In the genomic region with DNA sequence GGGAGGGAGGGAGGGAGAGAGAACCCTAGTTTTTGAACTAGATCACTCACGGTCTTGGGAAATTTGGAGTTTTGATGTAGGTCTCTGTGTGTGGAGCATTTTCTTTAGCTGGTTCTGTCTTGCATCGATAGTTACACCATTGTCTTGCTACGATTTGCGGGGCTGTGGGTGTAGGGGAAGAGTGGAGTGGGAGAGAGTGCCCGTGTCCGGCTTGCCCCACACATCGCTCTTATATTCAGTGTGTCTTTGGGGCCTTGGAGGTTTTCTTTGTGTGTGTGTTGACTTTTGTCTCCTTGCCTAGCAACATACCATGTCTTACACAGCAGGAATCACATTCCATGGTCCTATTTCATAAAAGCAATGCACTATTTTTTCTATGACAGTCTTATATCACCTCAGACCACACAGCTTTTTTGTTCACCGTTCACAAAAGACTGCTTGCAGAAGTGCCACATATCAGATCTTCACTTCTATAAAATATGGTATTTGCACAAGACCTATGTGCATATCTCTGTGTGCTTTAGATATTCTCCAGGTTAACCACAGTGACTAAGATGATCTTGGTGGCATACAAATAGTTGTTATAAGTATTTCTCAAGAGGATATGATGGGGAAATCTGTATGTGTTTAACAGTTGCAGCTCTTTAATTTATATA, we compare ENCODE assay signal across 9 mouse cellular contexts. TPM values are rescaled to one million over a fixed set of nuclear protein-coding genes. Genes with fewer than 3 reads are reported as not detected.
DNase-seq lines count a peak whose midpoint lies in the region; ATAC-seq and TF ChIP-seq lines count a peak whose summit lies in the region.
"Had no signal": no experiment of that assay in that cellular context is flagged by ENCODE, and none has a peak within 500 bp of the region (broad histone marks: within the 10 kb centered on the region; RNA-seq: fewer than 3 reads in every experiment).

No protein-coding gene starts in this region.

- no peaks in the 10 kb centered on the region for H3K36me3 ChIP-seq in liver, embryonic 11.5 days (ENCODE audit: control insufficient read depth, insufficient read depth, low read length)
- no peaks in the 10 kb centered on the region for H3K36me3 ChIP-seq in embryonic facial prominence, embryonic 14.5 days (ENCODE audit: control insufficient read depth, insufficient read depth, low read length)
- H3K36me3 ChIP-seq in limb, embryonic 13.5 days = no peaks in the 10 kb centered on the region
- no peaks in the 10 kb centered on the region for H3K36me3 ChIP-seq in neural tube, embryonic 13.5 days

- H3K27me3 ChIP-seq in liver, embryonic 11.5 days (replicated peaks; ENCODE audit: control insufficient read depth, insufficient read depth, low read length) = no peaks in the 10 kb centered on the region
- no peaks in the 10 kb centered on the region for H3K27me3 ChIP-seq in embryonic facial prominence, embryonic 14.5 days (replicated peaks; ENCODE audit: control insufficient read depth, insufficient read depth, low read length)
- H3K27me3 ChIP-seq in limb, embryonic 13.5 days = no peaks in the 10 kb centered on the region; the same call in 1 of the 2 replicates
- H3K27me3 ChIP-seq in neural tube, embryonic 13.5 days = no peaks in the 10 kb centered on the region

- ATAC-seq in liver, embryonic 11.5 days (replicated peaks; ENCODE audit: low FRiP score) = peak; percentile 59
- ATAC-seq in embryonic facial prominence, embryonic 14.5 days (ENCODE audit: low read depth) = peak; percentile 47; the same call in 1 of the 2 replicates
- no peak for ATAC-seq in limb, embryonic 13.5 days (ENCODE audit: low FRiP score, low read depth)
- ATAC-seq in neural tube, embryonic 13.5 days (ENCODE audit: low read depth) = no peak

- H3K9ac ChIP-seq in liver, embryonic 11.5 days (ENCODE audit: low read depth, low read length) = no peak overlapping the region
- H3K9ac ChIP-seq in embryonic facial prominence, embryonic 14.5 days (ENCODE audit: low read depth, low read length) = peak overlapping the region; percentile 52; the same call in 1 of the 2 replicates
- H3K9ac ChIP-seq in limb, embryonic 13.5 days = no peak overlapping the region
- peak overlapping the region; percentile 60 for H3K9ac ChIP-seq in neural tube, embryonic 13.5 days

- intact Hi-C loops in left cerebral cortex, postnatal 36 days (cut with DNase I) = no loop called here
- intact Hi-C loops in left cerebral cortex, adult 2 months (cut with DNase I) = no loop called here

- peaks cover 5% of the 10 kb centered on the region for H3K4me1 ChIP-seq in liver, embryonic 11.5 days (replicated peaks; ENCODE audit: control insufficient read depth, insufficient read depth, low read length)
- no peaks in the 10 kb centered on the region for H3K4me1 ChIP-seq in embryonic facial prominence, embryonic 14.5 days (ENCODE audit: control insufficient read depth, insufficient read depth, low read length)
- 0 out of 2 replicates have a peak, but pooled peaks cover 4% of the 10 kb centered on the region for H3K4me1 ChIP-seq in limb, embryonic 13.5 days
- peaks cover 5% of the 10 kb centered on the region for H3K4me1 ChIP-seq in neural tube, embryonic 13.5 days (replicated peaks)

- H3K4me2 ChIP-seq in liver, embryonic 11.5 days = peak overlapping the region; percentile 60
- H3K4me2 ChIP-seq in embryonic facial prominence, embryonic 14.5 days (ENCODE audit: low read depth, low read length) = peak overlapping the region; percentile 54
- H3K4me2 ChIP-seq in limb, embryonic 13.5 days (replicated peaks) = peak overlapping the region; percentile 57
- H3K4me2 ChIP-seq in neural tube, embryonic 13.5 days = peak overlapping the region; percentile 57

- TF ChIP-seq CTCF in left cerebral cortex, adult 2 months (IDR thresholded peaks at IDR 0.05) = no peak

- H3K4me3 ChIP-seq in liver, embryonic 11.5 days (ENCODE audit: low read depth, low read length) = peak overlapping the region; percentile 33; the same call in 1 of the 2 replicates
- H3K4me3 ChIP-seq in embryonic facial prominence, embryonic 14.5 days (ENCODE audit: low read depth, low read length) = peak overlapping the region; percentile 28; the same call in 1 of the 2 replicates
- H3K4me3 ChIP-seq in limb, embryonic 13.5 days = peak overlapping the region; percentile 35
- peak overlapping the region; percentile 41 for H3K4me3 ChIP-seq in neural tube, embryonic 13.5 days
- no peak overlapping the region for H3K4me3 ChIP-seq in left cerebral cortex, adult 2 months

- no peak overlapping the region for H3K27ac ChIP-seq in liver, embryonic 11.5 days (ENCODE audit: low read depth, low read length)
- no peak overlapping the region for H3K27ac ChIP-seq in embryonic facial prominence, embryonic 14.5 days (replicated peaks; ENCODE audit: low read depth, low read length)
- H3K27ac ChIP-seq in limb, embryonic 13.5 days = no peak overlapping the region
- no peak overlapping the region for H3K27ac ChIP-seq in neural tube, embryonic 13.5 days (replicated peaks)
- H3K27ac ChIP-seq in left cerebral cortex, adult 2 months = no peak overlapping the region

- no peak for DNase-seq in liver, embryonic 11.5 days (ENCODE audit: low spot score)
- DNase-seq in liver = no peak
- DNase-seq in embryonic facial prominence, embryonic 14.5 days (ENCODE audit: low spot score) = no peak
- DNase-seq in left cerebral cortex, postnatal 36 days (ENCODE audit: low spot score in 2 of 2) = no peak
- DNase-seq in adrenal gland, adult 18-20 months (ENCODE audit: low spot score in 2 of 2) = no peak
- DNase-seq in left cerebral cortex, adult 2 months (ENCODE audit: extremely low spot score in 1 of 2, low spot score in 2 of 2) = no peak

- no peaks in the 10 kb centered on the region for H3K9me3 ChIP-seq in liver, embryonic 11.5 days (ENCODE audit: control insufficient read depth, low read length)
- no peaks in the 10 kb centered on the region for H3K9me3 ChIP-seq in embryonic facial prominence, embryonic 14.5 days (ENCODE audit: control insufficient read depth, low read length)
- no peaks in the 10 kb centered on the region for H3K9me3 ChIP-seq in limb, embryonic 13.5 days
- no peaks in the 10 kb centered on the region for H3K9me3 ChIP-seq in neural tube, embryonic 13.5 days

- WGBS in liver, embryonic 11.5 days = 1% methylated on average over 8 of the region's 8 CpGs
- WGBS in embryonic facial prominence, embryonic 14.5 days = 2% methylated on average over 8 of the region's 8 CpGs
- 7% methylated on average over 8 of the region's 8 CpGs for WGBS in limb, embryonic 13.5 days
- 1% methylated on average over 8 of the region's 8 CpGs for WGBS in neural tube, embryonic 13.5 days

RNA-seq across cellular contexts. Expression of a gene that starts 4.0 kb away (rescaled TPM):
- polyA plus RNA-seq in liver, embryonic 11.5 days (2014; fragmentation: Nextera tagmentation; extraction: Ambion mirVana) = 0.29 and 0.51 TPM in 2 replicates
- 0.51 and 0.80 TPM in 2 replicates for polyA plus RNA-seq in embryonic facial prominence, embryonic 14.5 days (2014; fragmentation: Nextera tagmentation; extraction: Ambion mirVana)
- 0.19 TPM in 1 of 2 replicates, not detected in the other for polyA plus RNA-seq in limb, embryonic 13.5 days (2015; fragmentation: Nextera tagmentation; extraction: Ambion mirVana)
- 0.34 and 0.45 TPM in 2 replicates for polyA plus RNA-seq in neural tube, embryonic 13.5 days (2015; fragmentation: Nextera tagmentation; extraction: Ambion mirVana)
- not detected for total RNA-seq in left cerebral cortex, postnatal 36 days (2021)
- under 1 TPM in 1 of 2 experiments, not detected in 1; 0.16 TPM for total RNA-seq in adrenal gland, adult 18-20 months (2021)
- not detected for total RNA-seq in left cerebral cortex, adult 2 months (2021)
- total RNA-seq: gastrocnemius, adult 8-10 months had no signal

RNA-seq across cellular contexts. Expression of a gene that starts 51.0 kb away (rescaled TPM):
- polyA plus RNA-seq in liver, embryonic 11.5 days (2014; fragmentation: Nextera tagmentation; extraction: Ambion mirVana) = not detected in 2 replicates
- 0.18 TPM in 2 replicates for polyA plus RNA-seq in embryonic facial prominence, embryonic 14.5 days (2014; fragmentation: Nextera tagmentation; extraction: Ambion mirVana)
- polyA plus RNA-seq in limb, embryonic 13.5 days (2015; fragmentation: Nextera tagmentation; extraction: Ambion mirVana) = not detected in 2 replicates
- not detected in 2 replicates for polyA plus RNA-seq in neural tube, embryonic 13.5 days (2015; fragmentation: Nextera tagmentation; extraction: Ambion mirVana)
- total RNA-seq in left cerebral cortex, postnatal 36 days (2021) = not detected
- total RNA-seq in adrenal gland, adult 18-20 months (2021) = not detected
- not detected for total RNA-seq in left cerebral cortex, adult 2 months (2021)

Comparison
In these comparisons a context has a peak if more than half of its experiments do, and no peak if none do; other contexts are left out.
1. ATAC-seq: peak in liver, embryonic 11.5 days (single experiment) and embryonic facial prominence, embryonic 14.5 days (single experiment); none in limb, embryonic 13.5 days (single experiment) and neural tube, embryonic 13.5 days (single experiment).
2. H3K9ac ChIP-seq: peak in embryonic facial prominence, embryonic 14.5 days (single experiment) and neural tube, embryonic 13.5 days (single experiment); none in liver, embryonic 11.5 days (single experiment) and limb, embryonic 13.5 days (single experiment).
3. Peak in every context shown above with its lines, with median percentiles within 50 percentile points of each other: H3K4me2 ChIP-seq.